Mouse (Mus musculus): ENCODE measurements around the gene Dab1. TPM values are rescaled to one million over a fixed set of nuclear protein-coding genes. Genes with fewer than 3 reads are reported as not detected.

Gene Dab1
- total RNA-seq, 2 experiments from 2014 or later, result 0.57 to 1.2 TPM

GRCm38 (mm10) chr4:104602804-104603203 lies 983.6 kb downstream of the Dab1 start:
- DNase-seq, result no peak

GRCm38 (mm10) chr4:104604298-104604697 lies 985.1 kb downstream of the Dab1 start:
- DNase-seq, result no peak

GRCm38 (mm10) chr4:104606881-104607280 lies 987.7 kb downstream of the Dab1 start:
- DNase-seq, result no peak

GRCm38 (mm10) chr4:104607636-104608035 lies 988.5 kb downstream of the Dab1 start:
- no peak for DNase-seq

GRCm38 (mm10) chr4:104619452-104619851 lies 1000.3 kb downstream of the Dab1 start:
- DNase-seq, result no peak

- no peak for DNase-seq
These were observed 1006.2 kb downstream of the Dab1 start for GRCm38 (mm10) chr4:104625316-104625715.

GRCm38 (mm10) chr4:104628708-104629107 lies 1009.5 kb downstream of the Dab1 start:
- no peak for DNase-seq

- no peak for DNase-seq
These were observed 1017.9 kb downstream of the Dab1 start for GRCm38 (mm10) chr4:104637016-104637415.

GRCm38 (mm10) chr4:104640617-104641016 lies 1021.5 kb downstream of the Dab1 start:
- DNase-seq, result no peak

- peak; percentile 12 for DNase-seq
These were observed 1023.8 kb downstream of the Dab1 start for GRCm38 (mm10) chr4:104642761-104643469.

GRCm38 (mm10) chr4:104643534-104644356 lies 1024.6 kb downstream of the Dab1 start:
- no peak for DNase-seq

GRCm38 (mm10) chr4:104644357-104644630 lies 1025.1 kb downstream of the Dab1 start:
- no peak for DNase-seq

- no peak for DNase-seq
These were observed 1025.7 kb downstream of the Dab1 start for GRCm38 (mm10) chr4:104644862-104645261.

- no peak for DNase-seq
These were observed 1032.6 kb downstream of the Dab1 start for GRCm38 (mm10) chr4:104651761-104652160.

- DNase-seq, result no peak
These were observed 1037.6 kb downstream of the Dab1 start for GRCm38 (mm10) chr4:104656728-104657127.

GRCm38 (mm10) chr4:104662841-104663614 lies 1043.9 kb downstream of the Dab1 start:
- no peak for DNase-seq

GRCm38 (mm10) chr4:104665553-104665952 lies 1046.4 kb downstream of the Dab1 start:
- DNase-seq, result peak; percentile 82

GRCm38 (mm10) chr4:104666831-104667551 lies 1047.8 kb downstream of the Dab1 start:
- DNase-seq, result no peak

GRCm38 (mm10) chr4:104668061-104668460 lies 1048.9 kb downstream of the Dab1 start:
- DNase-seq, result no peak

GRCm38 (mm10) chr4:104669406-104669805 lies 1050.2 kb downstream of the Dab1 start:
- no peak for DNase-seq

GRCm38 (mm10) chr4:104670741-104671140 lies 1051.6 kb downstream of the Dab1 start:
- DNase-seq, result no peak

GRCm38 (mm10) chr4:104673317-104673716 lies 1054.2 kb downstream of the Dab1 start:
- DNase-seq, result no peak

Measured in adrenal gland, postnatal 10 days (tissue).